Mouse (Mus musculus) embryo, embryonic 11 days (tissue): ENCODE measurements around the gene Pde6d.
"Not testable (repeated sequence)": the region's sequence is repeated elsewhere in the genome, so short reads cannot be mapped to it uniquely, and the experiment has no call there.

Source experiments
- DNase-seq: peaks from one replicate; pipeline ENCODE4 v3.0.0-alpha.2; 2015

Pde6d gene

GRCm38 (mm10) chr1:86562663-86563062 lies 19.8 kb downstream of the Pde6d start:
- DNase-seq, result no peak

- no peak for DNase-seq
These were observed 23.2 kb downstream of the Pde6d start for GRCm38 (mm10) chr1:86559232-86559631.

GRCm38 (mm10) chr1:86557872-86558271 lies 24.6 kb downstream of the Pde6d start:
- no peak for DNase-seq

GRCm38 (mm10) chr1:86555665-86556064 lies 26.8 kb downstream of the Pde6d start:
- no peak for DNase-seq

GRCm38 (mm10) chr1:86551877-86552276 lies 30.6 kb downstream of the Pde6d start:
- no peak for DNase-seq

GRCm38 (mm10) chr1:86551299-86551698 lies 31.1 kb downstream of the Pde6d start:
- DNase-seq, result no peak

GRCm38 (mm10) chr1:86546797-86547196 lies 35.6 kb downstream of the Pde6d start:
- DNase-seq, result no peak

GRCm38 (mm10) chr1:86542584-86542983 lies 39.8 kb downstream of the Pde6d start:
- no peak for DNase-seq

GRCm38 (mm10) chr1:86539583-86539982 lies 42.8 kb downstream of the Pde6d start:
- DNase-seq, result not testable (repeated sequence)

GRCm38 (mm10) chr1:86538383-86538782 lies 44.0 kb downstream of the Pde6d start:
- no peak for DNase-seq

GRCm38 (mm10) chr1:86533411-86534130 lies 48.9 kb downstream of the Pde6d start:
- DNase-seq, result no peak

GRCm38 (mm10) chr1:86532362-86533051 lies 49.9 kb downstream of the Pde6d start:
- DNase-seq, result peak; percentile 94

- peak; percentile 79 for DNase-seq
These were observed 50.7 kb downstream of the Pde6d start for GRCm38 (mm10) chr1:86531547-86532321.

- no peak for DNase-seq
These were observed 51.4 kb downstream of the Pde6d start for GRCm38 (mm10) chr1:86530871-86531546.

GRCm38 (mm10) chr1:86529590-86529989 lies 52.8 kb downstream of the Pde6d start:
- no peak for DNase-seq

- DNase-seq, result peak; percentile 40
These were observed 53.8 kb downstream of the Pde6d start for GRCm38 (mm10) chr1:86528571-86529180.

- peak; percentile 93 for DNase-seq
These were observed 54.6 kb downstream of the Pde6d start for GRCm38 (mm10) chr1:86527599-86528486.

GRCm38 (mm10) chr1:86526789-86527598 lies 55.4 kb downstream of the Pde6d start:
- DNase-seq, result peak; percentile 50

- DNase-seq, result peak; percentile 100
These were observed 56.2 kb downstream of the Pde6d start, which contains the start of gene Ptma for GRCm38 (mm10) chr1:86526116-86526788. TSS of gene Ptma (plus strand) at chr1:86526726.
